Mouse (Mus musculus) liver (tissue): ENCODE measurements at regions not wholly inside any gene's neighbourhood (a gene's known extent, or its start where the extent isn't known, plus 50 kb on each side); places are given as distances from the start of the nearest gene placed in this dataset.

Experiments
- DNase-seq: peaks from one replicate; pipeline ENCODE4 v3.0.0-alpha.2; 2020; ENCODE audit warnings: mixed read lengths

GRCm38 (mm10) chr5:119228691-119229090 lies 441.8 kb upstream of the Tbx3 start:
- no peak for DNase-seq

GRCm38 (mm10) chr5:119232941-119233340 lies 437.5 kb upstream of the Tbx3 start:
- DNase-seq, result no peak

- no peak for DNase-seq
Observed at GRCm38 (mm10) chr5:119235884-119236283, 434.6 kb upstream of the Tbx3 start.

GRCm38 (mm10) chr5:119246824-119247223 lies 423.6 kb upstream of the Tbx3 start:
- DNase-seq, result peak; percentile 20

GRCm38 (mm10) chr5:119248626-119249025 lies 421.8 kb upstream of the Tbx3 start:
- DNase-seq, result no peak

GRCm38 (mm10) chr5:119249124-119249718 lies 421.2 kb upstream of the Tbx3 start:
- no peak for DNase-seq

- no peak for DNase-seq
Observed at GRCm38 (mm10) chr5:119251311-119252047, 419.0 kb upstream of the Tbx3 start.

GRCm38 (mm10) chr5:119257374-119258120 lies 412.9 kb upstream of the Tbx3 start:
- no peak for DNase-seq

GRCm38 (mm10) chr5:119258831-119259230 lies 411.6 kb upstream of the Tbx3 start:
- no peak for DNase-seq

GRCm38 (mm10) chr5:119265149-119265890 lies 405.1 kb upstream of the Tbx3 start:
- peak; percentile 10 for DNase-seq

GRCm38 (mm10) chr5:119271234-119271852 lies 399.1 kb upstream of the Tbx3 start:
- DNase-seq, result no peak

GRCm38 (mm10) chr5:119273203-119273602 lies 397.3 kb upstream of the Tbx3 start:
- no peak for DNase-seq

- DNase-seq, result no peak
Observed at GRCm38 (mm10) chr5:119273615-119274014, 396.9 kb upstream of the Tbx3 start.

GRCm38 (mm10) chr5:119274817-119275494 lies 395.5 kb upstream of the Tbx3 start:
- DNase-seq, result no peak

GRCm38 (mm10) chr5:119280146-119280545 lies 390.3 kb upstream of the Tbx3 start:
- DNase-seq, result no peak

GRCm38 (mm10) chr5:119289808-119290207 lies 380.7 kb upstream of the Tbx3 start:
- no peak for DNase-seq

- no peak for DNase-seq
Observed at GRCm38 (mm10) chr5:119292323-119292722, 378.1 kb upstream of the Tbx3 start.

GRCm38 (mm10) chr5:119292889-119293288 lies 377.6 kb upstream of the Tbx3 start:
- no peak for DNase-seq

GRCm38 (mm10) chr5:119299311-119299710 lies 371.2 kb upstream of the Tbx3 start:
- no peak for DNase-seq

- no peak for DNase-seq
Observed at GRCm38 (mm10) chr5:119300106-119300505, 370.4 kb upstream of the Tbx3 start.

- peak; percentile 19 for DNase-seq
Observed at GRCm38 (mm10) chr5:119301539-119301938, 368.9 kb upstream of the Tbx3 start.

- no peak for DNase-seq
Observed at GRCm38 (mm10) chr5:119304721-119305120, 365.7 kb upstream of the Tbx3 start.
